Mouse (Mus musculus): ENCODE data around the gene Fbxl19.

Fbxl19 gene

GRCm38 (mm10) chr7:127801010-127801621 lies 56.8 kb downstream of the Fbxl19 start:
- DNase-seq (ENCODE audit: low spot score): no peak

- DNase-seq (ENCODE audit: low spot score): no peak
Observed at GRCm38 (mm10) chr7:127802313-127802712, 58.0 kb downstream of the Fbxl19 start.

- DNase-seq (ENCODE audit: low spot score): no peak
Observed at GRCm38 (mm10) chr7:127808821-127809220, 64.5 kb downstream of the Fbxl19 start.

- DNase-seq (ENCODE audit: low spot score): no peak
Observed at GRCm38 (mm10) chr7:127809846-127810245, 65.5 kb downstream of the Fbxl19 start.

GRCm38 (mm10) chr7:127810650-127811049 lies 66.3 kb downstream of the Fbxl19 start:
- DNase-seq (ENCODE audit: low spot score): no peak

GRCm38 (mm10) chr7:127811240-127811639 lies 66.9 kb downstream of the Fbxl19 start:
- DNase-seq (ENCODE audit: low spot score): no peak

- DNase-seq (ENCODE audit: low spot score): no peak
Observed at GRCm38 (mm10) chr7:127812292-127812691, 67.9 kb downstream of the Fbxl19 start.

GRCm38 (mm10) chr7:127813821-127814220 lies 69.5 kb downstream of the Fbxl19 start:
- no peak for DNase-seq (ENCODE audit: low spot score)

- no peak for DNase-seq (ENCODE audit: low spot score)
Observed at GRCm38 (mm10) chr7:127814241-127814921, 70.0 kb downstream of the Fbxl19 start.

- DNase-seq (ENCODE audit: low spot score): no peak
Observed at GRCm38 (mm10) chr7:127815116-127815665, 70.8 kb downstream of the Fbxl19 start.

GRCm38 (mm10) chr7:127815954-127816821 lies 71.8 kb downstream of the Fbxl19 start:
- DNase-seq (ENCODE audit: low spot score): no peak

GRCm38 (mm10) chr7:127817053-127817452 lies 72.7 kb downstream of the Fbxl19 start:
- no peak for DNase-seq (ENCODE audit: low spot score)

- DNase-seq (ENCODE audit: low spot score): no peak
Observed at GRCm38 (mm10) chr7:127817776-127818175, 73.4 kb downstream of the Fbxl19 start.
